Mouse (Mus musculus) retina, embryonic 14.5 days (tissue): ENCODE results near the gene Agfg1.

ENCODE experiments used
- DNase-seq: peaks from one replicate; pipeline ENCODE4 v3.0.0-alpha.2; 2015; ENCODE audit warnings: low spot score

Gene Agfg1

DNA sequence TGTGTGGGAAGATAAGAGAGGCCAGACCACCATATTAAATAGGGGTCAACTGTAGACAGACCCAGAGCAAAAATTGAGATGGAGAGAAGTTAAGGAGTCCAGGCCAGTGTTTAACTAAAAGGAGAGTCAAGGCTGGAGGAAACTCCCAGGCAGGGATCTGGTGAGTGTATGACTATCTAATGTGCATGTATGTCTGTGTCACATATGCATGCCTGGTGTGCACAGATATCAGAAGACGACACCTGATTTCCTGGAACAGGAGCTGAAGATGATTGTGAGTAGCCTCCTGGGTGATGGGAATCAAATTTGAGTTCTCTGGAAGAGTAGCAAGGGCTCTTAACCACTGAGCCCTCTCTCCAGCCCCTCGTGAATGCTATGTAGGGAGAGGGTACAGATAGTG is 14.0 kb upstream of the Agfg1 start:
- no peak for DNase-seq

DNA sequence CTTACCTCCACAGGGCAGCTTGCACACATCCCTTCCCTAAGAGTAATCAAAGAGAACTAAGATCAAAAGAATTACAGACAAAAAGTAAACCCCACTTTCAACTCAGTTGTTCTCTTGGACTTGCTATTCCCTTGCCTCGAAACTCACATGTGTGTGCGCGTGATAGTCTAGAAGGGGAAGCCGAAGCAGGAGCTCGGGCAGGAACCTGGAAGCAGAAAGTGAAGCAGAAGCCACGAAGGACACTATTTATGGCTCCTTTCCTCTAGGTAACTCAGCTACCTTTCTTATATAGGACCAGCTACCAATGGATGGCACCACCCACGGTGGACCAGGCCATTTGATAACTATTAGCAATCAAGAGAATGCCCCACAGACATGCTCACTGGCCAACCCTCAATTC is 13.5 kb upstream of the Agfg1 start:
- DNase-seq, result no peak

- no peak for DNase-seq
Observed at GRCm38 (mm10) chr1:82826911-82827310, 12.4 kb upstream of the Agfg1 start.

DNA sequence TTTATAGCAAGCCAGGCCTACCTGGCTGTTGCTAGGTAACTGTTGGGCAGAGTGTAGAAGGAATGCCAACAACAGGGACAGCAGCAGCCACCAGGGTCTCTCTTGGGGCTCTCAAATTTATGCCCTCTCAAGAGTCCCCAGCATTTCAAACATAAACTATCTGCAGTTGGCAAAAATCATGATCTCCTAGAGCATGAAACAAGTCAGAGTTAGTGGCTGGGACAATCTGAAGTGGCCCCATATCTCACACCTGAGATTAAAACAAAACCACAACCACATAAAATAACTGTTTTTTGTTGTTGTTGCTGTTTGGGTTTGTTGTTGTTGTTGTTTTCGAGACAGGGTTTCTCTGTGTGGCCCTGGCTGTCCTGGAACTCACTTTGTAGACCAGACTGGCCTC is 8.5 kb upstream of the Agfg1 start:
- no peak for DNase-seq

- no peak for DNase-seq
Observed at GRCm38 (mm10) chr1:82831547-82832240, 7.6 kb upstream of the Agfg1 start.

- DNase-seq, result no peak
Observed at GRCm38 (mm10) chr1:82832495-82833021, 6.7 kb upstream of the Agfg1 start.

- DNase-seq, result no peak
Observed at GRCm38 (mm10) chr1:82833501-82833900, 5.8 kb upstream of the Agfg1 start.

- no peak for DNase-seq
Observed at GRCm38 (mm10) chr1:82834572-82834971, 4.7 kb upstream of the Agfg1 start.

- DNase-seq, result no peak
Observed at GRCm38 (mm10) chr1:82836342-82837217, 2.7 kb upstream of the Agfg1 start.

- DNase-seq, result no peak
Observed at GRCm38 (mm10) chr1:82837579-82837978, 1.7 kb upstream of the Agfg1 start.

DNA sequence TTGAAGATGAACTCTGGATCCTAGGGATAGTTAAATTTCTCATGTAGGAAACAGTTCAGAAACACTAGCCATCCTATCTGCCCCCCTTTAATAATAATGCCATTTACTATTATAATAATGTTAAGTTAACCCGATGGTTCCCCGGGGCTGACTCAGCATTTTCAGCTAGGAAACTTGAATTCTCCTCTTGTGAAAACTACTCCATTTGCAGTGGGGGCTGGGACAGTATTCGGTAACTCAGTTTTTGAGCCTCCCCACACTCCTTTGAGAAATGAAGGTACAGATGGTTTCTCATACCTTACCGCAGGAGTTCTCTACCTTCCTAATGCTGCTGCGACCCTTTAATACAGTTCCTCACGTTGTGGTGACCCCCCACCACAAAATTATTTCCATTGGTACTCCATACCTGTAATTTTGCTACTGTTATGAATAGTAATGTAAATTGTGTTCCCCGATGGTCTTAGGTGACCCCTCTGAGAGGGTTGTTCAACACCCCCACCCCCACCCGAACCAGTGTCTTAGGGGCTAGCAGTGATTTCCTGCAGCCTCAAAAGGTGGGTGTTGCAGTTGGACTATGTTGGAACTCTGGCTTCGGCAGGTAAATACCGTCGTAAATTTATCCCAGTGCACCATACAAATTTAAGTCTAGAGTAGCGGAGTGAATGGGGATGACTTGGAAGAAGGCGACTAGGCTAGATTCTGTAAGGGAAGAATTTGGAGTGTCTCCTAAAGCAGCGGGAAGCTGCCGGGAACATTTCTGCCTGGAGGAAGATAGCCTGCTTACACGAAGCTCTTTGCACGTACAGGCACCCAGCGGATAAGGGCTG is 601 bp upstream of the Agfg1 start:
- DNase-seq, result no peak

GRCm38 (mm10) chr1:82839614-82840421 is 535 bp downstream of the Agfg1 start:
- DNase-seq, result peak; percentile 37

GRCm38 (mm10) chr1:82855729-82856128 is 16.4 kb downstream of the Agfg1 start:
- DNase-seq, result no peak

DNA sequence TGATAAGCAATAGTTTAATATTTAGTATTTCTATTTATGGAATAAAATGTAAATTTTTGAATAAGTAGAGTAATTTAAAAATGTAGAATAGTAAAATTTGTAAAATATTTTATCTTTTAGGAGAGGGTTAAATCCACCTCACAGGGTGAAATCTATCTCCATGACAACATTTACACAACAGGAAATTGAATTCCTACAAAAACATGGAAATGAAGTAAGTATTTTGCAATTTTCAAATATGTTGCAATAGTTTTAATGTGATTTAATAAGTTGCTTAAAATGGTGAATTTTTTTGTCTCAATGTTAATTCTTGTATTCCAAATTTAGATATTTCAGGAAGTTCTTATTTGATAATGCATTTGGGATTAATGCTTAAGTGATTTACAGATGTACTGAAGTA is 19.0 kb downstream of the Agfg1 start:
- no peak for DNase-seq

GRCm38 (mm10) chr1:82860391-82860790 is 21.1 kb downstream of the Agfg1 start:
- no peak for DNase-seq

DNA sequence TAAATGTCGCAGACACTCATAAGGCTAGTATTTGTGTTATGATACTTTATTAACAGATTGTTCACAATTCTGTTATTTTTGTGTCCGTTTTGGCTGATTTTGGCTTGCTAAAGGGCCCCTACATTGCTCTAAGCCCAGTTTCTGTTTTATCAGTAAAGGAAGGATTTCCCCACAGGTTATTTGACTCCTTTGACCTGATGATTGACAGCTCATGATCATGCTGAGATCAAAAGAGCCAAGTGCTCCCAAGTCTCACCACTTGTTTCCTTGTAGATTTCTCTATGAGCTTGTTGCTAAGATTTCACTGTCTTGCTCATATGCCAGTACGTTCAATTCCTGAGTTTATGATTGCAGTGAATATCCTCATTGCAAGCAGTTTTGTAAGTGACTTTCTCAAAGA is 30.9 kb downstream of the Agfg1 start:
- DNase-seq, result no peak

- DNase-seq, result no peak
Observed at GRCm38 (mm10) chr1:82879172-82879571, 39.9 kb downstream of the Agfg1 start.

- peak; percentile 54 for DNase-seq
Observed at GRCm38 (mm10) chr1:82880196-82880595, 40.9 kb downstream of the Agfg1 start.

DNA sequence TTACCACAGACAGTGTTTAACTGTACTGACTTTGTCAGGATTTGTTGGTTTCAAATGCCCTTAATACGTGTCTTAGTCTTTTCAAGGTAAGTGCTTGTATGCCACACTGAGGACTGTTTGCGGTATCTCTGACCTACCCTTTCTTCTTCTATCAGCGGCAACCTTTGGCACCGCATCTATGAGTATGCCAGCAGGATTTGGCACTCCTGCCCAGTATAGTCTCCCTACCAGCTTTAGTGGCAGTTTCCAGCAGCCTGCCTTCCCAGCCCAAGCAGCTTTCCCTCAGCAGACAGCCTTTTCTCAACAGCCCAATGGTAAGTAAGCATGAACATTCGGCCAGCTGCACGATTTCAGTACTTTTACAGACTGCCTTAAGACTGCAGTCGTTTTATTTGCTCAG is 54.0 kb downstream of the Agfg1 start:
- no peak for DNase-seq

GRCm38 (mm10) chr1:82900567-82900966 is 61.3 kb downstream of the Agfg1 start:
- DNase-seq, result no peak

- no peak for DNase-seq
Observed at GRCm38 (mm10) chr1:82901201-82901600, 61.9 kb downstream of the Agfg1 start.
